Mouse (Mus musculus): ENCODE data around the gene Adam11.

Adam11 gene

GRCm38 (mm10) chr11:102754416-102754815 lies 6.8 kb upstream of the Adam11 start:
- no peak for DNase-seq

DNA sequence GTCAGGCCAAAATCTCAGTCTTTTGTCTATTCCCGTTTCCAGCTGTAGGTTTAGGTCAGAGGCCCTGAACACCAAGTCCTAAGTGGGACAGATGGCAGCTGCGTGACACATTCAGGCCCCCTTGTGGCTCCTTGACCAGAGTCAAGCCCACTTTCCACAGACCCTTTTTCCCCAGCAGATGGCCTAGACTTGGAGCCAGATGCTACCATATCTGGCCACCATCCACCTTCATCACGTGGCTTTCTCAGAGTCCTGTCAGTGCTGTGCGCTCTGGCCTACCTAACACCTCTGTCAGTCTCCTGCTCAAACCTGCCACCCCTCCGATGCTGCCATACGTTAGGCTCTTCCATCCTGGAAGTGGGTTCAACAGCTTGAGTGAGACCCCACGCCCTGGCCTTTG lies 5.8 kb upstream of the Adam11 start:
- DNase-seq = no peak

DNA sequence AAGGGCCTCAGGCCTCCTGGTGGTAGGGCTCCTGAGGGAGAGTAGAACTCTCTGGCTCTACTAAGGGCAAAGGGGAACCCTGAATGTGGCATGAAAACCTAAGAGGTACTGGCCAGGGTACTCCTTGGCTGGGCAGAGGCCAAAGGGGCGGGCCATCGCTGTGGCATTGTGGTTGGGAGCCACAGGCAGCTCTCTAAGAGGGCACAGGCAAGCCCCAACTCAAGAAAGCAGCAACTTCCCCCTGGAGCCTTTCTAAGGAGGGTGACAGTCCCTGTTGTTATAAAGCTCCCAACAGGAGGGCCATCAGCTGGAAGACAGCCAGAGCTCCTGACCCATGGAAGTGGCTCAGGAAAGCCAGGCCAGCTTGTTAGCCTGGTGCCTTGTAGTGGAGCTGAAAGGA lies 2.3 kb upstream of the Adam11 start:
- no peak for DNase-seq

- no peak for DNase-seq
Measured at GRCm38 (mm10) chr11:102760805-102761308, 382 bp upstream of the Adam11 start.

DNA sequence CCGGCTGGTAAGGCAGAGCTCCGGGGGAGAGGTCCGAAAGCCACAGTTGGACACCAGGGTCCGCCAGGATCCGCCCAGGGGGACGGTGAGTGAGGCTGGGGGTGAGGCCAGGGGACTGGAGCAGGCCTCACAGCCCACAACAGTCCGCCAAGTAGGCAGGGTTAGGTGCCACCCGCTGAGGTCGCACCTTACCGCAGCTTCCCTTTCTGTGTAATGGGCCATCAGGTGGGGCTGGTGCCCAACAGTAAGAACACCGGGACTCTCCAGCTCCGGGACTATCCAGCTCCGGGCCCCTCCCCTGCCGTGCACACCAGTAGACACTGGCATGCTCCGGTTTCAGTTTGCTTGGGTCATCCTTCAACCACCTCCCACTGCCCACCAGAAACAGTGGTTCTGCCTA lies 1.0 kb downstream of the Adam11 start:
- no peak for DNase-seq

DNA sequence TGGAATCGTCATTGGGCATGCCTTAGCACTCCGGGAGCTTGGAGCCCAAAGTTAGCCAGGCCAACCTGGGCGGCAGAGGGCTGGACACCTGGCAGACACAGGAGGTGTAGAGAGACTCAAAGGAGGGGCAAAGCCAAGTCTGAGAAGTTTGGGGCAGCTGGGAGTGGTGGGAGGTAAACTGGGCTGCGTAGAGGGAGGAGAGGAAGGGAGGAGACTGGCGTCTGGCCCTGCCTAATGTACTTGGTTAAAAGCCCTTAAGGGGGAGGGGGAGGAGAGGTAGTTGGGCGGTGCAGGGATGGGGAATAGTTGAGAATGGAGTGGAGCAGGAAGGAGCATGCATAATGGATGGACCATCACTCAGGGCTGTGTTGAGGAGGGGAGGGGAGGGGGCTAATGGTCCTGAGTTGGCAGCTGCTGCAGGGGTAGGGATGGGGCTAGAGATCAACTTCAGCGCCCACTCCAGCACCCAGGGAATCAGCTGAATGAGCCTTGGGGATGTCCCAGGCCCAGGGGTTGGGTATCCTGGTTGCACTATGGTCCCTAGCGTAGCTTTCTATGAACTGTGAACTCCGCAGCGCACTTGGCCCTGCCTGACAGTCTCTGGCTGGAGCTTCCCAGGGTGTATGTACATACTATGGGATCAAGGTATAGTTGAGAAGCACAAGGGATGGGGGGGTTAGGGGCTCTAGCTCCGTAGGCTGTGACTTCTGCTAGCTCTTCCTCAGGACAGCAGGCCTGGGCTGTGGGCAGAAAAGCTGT lies 1.9 kb downstream of the Adam11 start:
- DNase-seq = no peak

DNA sequence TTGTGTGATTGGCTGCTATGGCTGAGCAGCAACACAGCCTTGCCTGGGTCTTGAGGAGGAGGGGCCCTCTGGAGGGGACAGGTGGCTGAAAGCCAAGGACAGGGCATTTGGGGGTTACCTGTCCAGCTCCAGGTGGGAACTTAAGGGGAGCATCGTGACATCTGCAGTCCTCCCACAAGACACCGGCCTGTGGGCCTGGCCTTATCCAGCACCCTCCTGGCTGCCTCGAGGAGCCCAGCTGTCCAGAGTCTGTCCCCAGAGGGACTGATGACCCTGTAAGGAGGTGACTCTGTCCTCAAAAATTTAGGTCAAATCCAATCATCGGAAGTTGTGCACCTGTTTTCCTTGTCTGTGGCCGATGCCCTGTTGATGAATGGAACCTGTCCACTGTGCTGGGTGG lies 4.2 kb downstream of the Adam11 start:
- DNase-seq = no peak

- DNase-seq = no peak
Measured at GRCm38 (mm10) chr11:102767055-102767670, 5.9 kb downstream of the Adam11 start.

GRCm38 (mm10) chr11:102769141-102769540 lies 7.9 kb downstream of the Adam11 start:
- DNase-seq = no peak

DNA sequence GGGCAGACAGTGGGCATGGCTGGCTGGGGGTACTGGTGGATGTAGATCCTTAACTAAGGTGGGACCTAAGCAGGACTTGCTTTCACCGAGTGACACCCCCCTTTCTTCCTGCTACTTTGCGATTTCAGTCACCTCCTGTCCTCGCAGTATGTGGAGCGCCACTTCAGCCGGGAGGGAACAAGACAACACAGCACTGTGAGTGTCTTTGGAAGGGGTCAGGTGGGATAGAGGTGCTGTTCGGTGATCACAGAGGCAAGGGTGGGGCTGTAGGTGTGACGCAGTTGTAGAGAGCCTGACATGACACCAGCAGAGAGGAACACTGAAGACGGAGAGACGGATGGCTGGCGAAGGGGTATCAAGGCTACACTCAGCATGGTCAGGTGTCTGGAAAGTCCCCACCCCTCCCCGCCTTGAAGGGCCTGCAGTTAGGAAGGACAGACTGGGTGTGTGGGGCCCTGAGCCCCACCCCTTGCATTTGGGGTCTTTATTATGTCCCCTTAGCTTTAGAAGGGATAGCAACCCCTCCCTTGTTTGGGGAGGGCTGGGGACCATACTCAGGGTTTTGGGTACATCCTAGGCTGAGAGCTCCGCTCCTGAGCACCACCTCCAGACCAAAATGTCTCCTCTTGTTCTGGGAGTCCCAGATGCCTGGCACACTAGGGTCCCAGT lies 8.9 kb downstream of the Adam11 start:
- DNase-seq = no peak

GRCm38 (mm10) chr11:102770662-102771435 lies 9.6 kb downstream of the Adam11 start:
- no peak for DNase-seq

DNA sequence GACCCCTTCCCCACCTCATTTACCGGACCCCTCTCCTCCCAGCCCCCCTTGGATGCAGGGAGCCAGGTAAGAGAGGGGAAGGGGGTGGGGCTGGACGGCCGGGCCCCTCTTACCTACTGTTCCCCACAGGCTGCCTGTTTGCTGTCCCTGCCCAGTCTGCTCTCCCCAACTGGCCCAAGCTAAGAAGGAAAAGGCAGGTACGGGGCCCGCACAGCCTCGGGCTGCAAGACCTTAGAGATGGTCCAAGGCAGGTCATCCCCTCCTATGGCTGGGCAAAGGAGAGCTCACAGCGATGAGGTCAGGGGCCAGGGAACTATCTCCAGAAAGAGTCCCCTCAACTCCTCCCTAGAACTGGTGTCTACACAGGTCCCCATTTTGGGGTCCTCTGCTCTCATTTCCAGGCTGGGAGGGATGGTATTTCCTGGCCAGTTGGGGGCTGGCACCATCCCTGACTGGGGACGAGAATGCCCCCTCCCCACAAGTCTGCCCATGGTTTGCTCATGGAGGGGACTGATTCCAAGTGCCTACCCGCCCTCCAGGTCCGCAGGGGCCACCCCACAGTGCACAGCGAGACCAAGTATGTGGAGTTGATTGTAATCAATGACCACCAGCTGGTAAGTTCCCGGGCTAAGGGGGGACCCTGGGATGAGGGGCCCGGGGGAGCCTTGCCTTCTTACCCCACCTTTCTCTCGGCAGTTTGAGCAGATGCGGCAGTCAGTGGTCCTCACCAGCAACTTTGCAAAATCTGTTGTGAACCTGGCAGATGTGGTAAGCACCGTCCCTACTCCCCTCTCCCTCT lies 10.9 kb downstream of the Adam11 start:
- DNase-seq = no peak

- no peak for DNase-seq
Measured at GRCm38 (mm10) chr11:102772771-102773700, 11.8 kb downstream of the Adam11 start.

GRCm38 (mm10) chr11:102773713-102774611 lies 12.7 kb downstream of the Adam11 start:
- DNase-seq = peak; percentile 77

GRCm38 (mm10) chr11:102774621-102775141 lies 13.4 kb downstream of the Adam11 start:
- DNase-seq = peak; percentile 75

- peak; percentile 48 for DNase-seq
Measured at GRCm38 (mm10) chr11:102777598-102777997, 16.4 kb downstream of the Adam11 start.

GRCm38 (mm10) chr11:102778165-102778564 lies 16.9 kb downstream of the Adam11 start:
- DNase-seq = no peak

- no peak for DNase-seq
Measured at GRCm38 (mm10) chr11:102778597-102778996, 17.4 kb downstream of the Adam11 start.

GRCm38 (mm10) chr11:102779081-102779638 lies 17.9 kb downstream of the Adam11 start:
- DNase-seq = no peak
